Mouse (Mus musculus) myocyte (in vitro differentiated cells): ENCODE measurements at regions not wholly inside any gene's neighbourhood (a gene's known extent, or its start where the extent isn't known, plus 50 kb on each side); places are given as distances from the start of the nearest gene placed in this dataset.

Experiments used
- H3K27me3 ChIP-seq: one replicate; pipeline ENCODE4 v1.6.1; 2011; ENCODE audit not compliant: control insufficient read depth, insufficient read depth, insufficient read length
- H3K36me3 ChIP-seq: one replicate; pipeline ENCODE4 v1.6.1; 2011; ENCODE audit not compliant: control insufficient read depth, insufficient read depth
- H3K4me2 ChIP-seq: one replicate; pipeline ENCODE4 v1.6.1; 2011; ENCODE audit warnings: low read depth, control low read depth
- H3K4me3 ChIP-seq: one replicate; pipeline ENCODE4 v1.5.1; 2011; ENCODE audit warnings: mild to moderate bottlenecking, control low read depth, moderate library complexity
- H3K79me2 ChIP-seq: one replicate; pipeline ENCODE4 v1.6.1; 2011; ENCODE audit not compliant: control insufficient read depth, insufficient read depth
- H3ac ChIP-seq: one replicate; pipeline ENCODE4 v1.6.1; 2011; ENCODE audit not compliant: control insufficient read depth, insufficient read length
- CEBPB ChIP-seq: IDR thresholded peaks from 2 replicates; pipeline ENCODE4 v1.6.1; 2011; ENCODE audit warnings: mild to moderate bottlenecking, moderate library complexity; ENCODE audit not compliant: poor library complexity, insufficient read depth, severe bottlenecking
- E2F4 ChIP-seq: IDR thresholded peaks from one replicate; pipeline ENCODE4 v1.6.1; 2011; ENCODE audit warnings: mild to moderate bottlenecking, control low read depth, moderate library complexity; ENCODE audit not compliant: insufficient read depth
- MAX ChIP-seq: IDR thresholded peaks from one replicate; pipeline ENCODE4 v1.6.1; 2011; ENCODE audit warnings: low read depth, mild to moderate bottlenecking, control low read depth
- MYOD1 ChIP-seq, 3 experiments: IDR thresholded peaks; one replicate each; pipeline ENCODE4 v1.6.1; 2011; ENCODE audit warnings: control low read depth in 2 of 3, low read depth in 2 of 3, mild to moderate bottlenecking in 2 of 3, moderate library complexity in 1 of 3; ENCODE audit not compliant: insufficient read length in 2 of 3, control insufficient read depth in 1 of 3
- MYOG ChIP-seq, 3 experiments: IDR thresholded peaks; one replicate each; pipeline ENCODE4 v1.6.1; 2011; ENCODE audit warnings: control low read depth in 2 of 3, low read depth in 2 of 3, mild to moderate bottlenecking in 2 of 3; ENCODE audit not compliant: insufficient read length in 2 of 3, control insufficient read depth in 1 of 3, insufficient read depth in 1 of 3
- POLR2A ChIP-seq: IDR thresholded peaks from one replicate; pipeline ENCODE4 v1.6.1; 2011; ENCODE audit warnings: low read depth, mild to moderate bottlenecking, control low read depth, moderate library complexity; ENCODE audit not compliant: insufficient read length
- POLR2AphosphoS2 ChIP-seq: IDR thresholded peaks from one replicate; pipeline ENCODE4 v1.6.1; 2011; ENCODE audit warnings: low read depth, control low read depth; ENCODE audit not compliant: insufficient read length
- REST ChIP-seq: IDR thresholded peaks from one replicate; pipeline ENCODE4 v1.6.1; 2011; ENCODE audit warnings: mild to moderate bottlenecking, control low read depth, moderate library complexity; ENCODE audit not compliant: insufficient read depth, insufficient read length
- SRF ChIP-seq: IDR thresholded peaks from one replicate; pipeline ENCODE4 v1.6.1; 2011; ENCODE audit warnings: low read depth; ENCODE audit not compliant: control insufficient read depth, insufficient read length
- TCF12 ChIP-seq: IDR thresholded peaks from one replicate; pipeline ENCODE4 v1.6.1; 2011; ENCODE audit warnings: mild to moderate bottlenecking, control low read depth; ENCODE audit not compliant: poor library complexity, insufficient read depth, severe bottlenecking
- TCF3 ChIP-seq: IDR thresholded peaks from one replicate; pipeline ENCODE4 v1.6.1; 2011; ENCODE audit warnings: low read depth, control low read depth; ENCODE audit not compliant: insufficient read length
- USF1 ChIP-seq: IDR thresholded peaks from one replicate; pipeline ENCODE4 v1.6.1; 2011; ENCODE audit warnings: low read depth, mild to moderate bottlenecking, control low read depth, moderate library complexity

GRCm38 (mm10) chr4:95395746-95396145 is 161.6 kb upstream of the Fggy start:
- H3K27me3 ChIP-seq: no peaks in the 10 kb centered on the region
- no peaks in the 10 kb centered on the region for H3K36me3 ChIP-seq
- no peak overlapping the region for H3ac ChIP-seq
- no peak overlapping the region for H3K4me2 ChIP-seq
- H3K79me2 ChIP-seq: no peaks in the 10 kb centered on the region
- TF ChIP-seq USF1 (no peak), CEBPB (peak; percentile 82), TCF3 (no peak)
- H3K4me3 ChIP-seq: no peak overlapping the region

DNA sequence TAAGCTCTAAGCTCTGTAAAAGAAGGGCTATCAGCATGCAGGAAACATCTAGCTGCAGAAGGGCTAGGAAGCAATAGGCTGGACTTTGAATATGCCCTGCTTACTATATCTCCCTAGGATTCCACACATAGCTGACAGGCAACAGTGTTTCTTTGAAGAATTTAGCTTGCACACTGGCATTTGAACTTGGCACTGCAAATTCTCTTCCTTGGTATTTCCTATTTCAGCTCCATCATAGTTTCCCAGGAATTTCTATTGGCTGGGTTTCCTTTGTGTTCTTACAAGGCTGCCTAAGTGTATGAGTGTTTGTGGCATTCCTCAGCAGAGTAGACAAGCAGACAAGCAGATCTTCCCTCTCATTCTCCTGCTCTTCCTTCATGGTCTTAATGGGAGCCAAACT is 159.0 kb upstream of the Fggy start:
- no peak overlapping the region for H3K4me2 ChIP-seq
- TF ChIP-seq CEBPB (no peak), USF1 (no peak), POLR2A (no peak), TCF3 (no peak), E2F4 (no peak), TCF12 (no peak), MYOD1 (IDR thresholded peaks at IDR 0.05; ENCODE audit: control insufficient read depth in 1 of 3, insufficient read length in 2 of 3, low read depth in 2 of 3) (no peak), SRF (no peak), REST (no peak), MYOG (IDR thresholded peaks at IDR 0.05; ENCODE audit: control insufficient read depth in 1 of 3, insufficient read depth in 1 of 3, insufficient read length in 2 of 3, low read depth in 2 of 3) (no peak), POLR2AphosphoS2 (no peak), MAX (no peak)
- H3K4me3 ChIP-seq: no peak overlapping the region
- no peak overlapping the region for H3ac ChIP-seq
- H3K27me3 ChIP-seq: no peaks in the 10 kb centered on the region
- H3K79me2 ChIP-seq: no peaks in the 10 kb centered on the region
- no peaks in the 10 kb centered on the region for H3K36me3 ChIP-seq

- H3K27me3 ChIP-seq: no peaks in the 10 kb centered on the region
- H3K79me2 ChIP-seq: no peaks in the 10 kb centered on the region
- H3ac ChIP-seq: no peak overlapping the region
- no peaks in the 10 kb centered on the region for H3K36me3 ChIP-seq
- TF ChIP-seq E2F4: no peak
- no peak for TF ChIP-seq TCF3
- TF ChIP-seq MYOG (IDR thresholded peaks at IDR 0.05; ENCODE audit: control insufficient read depth in 1 of 3, insufficient read depth in 1 of 3, insufficient read length in 2 of 3, low read depth in 2 of 3): no peak
- TF ChIP-seq CEBPB: no peak
- no peak overlapping the region for H3K4me3 ChIP-seq
- no peak overlapping the region for H3K4me2 ChIP-seq
Observed at GRCm38 (mm10) chr4:95402273-95402672, 155.0 kb upstream of the Fggy start.

DNA sequence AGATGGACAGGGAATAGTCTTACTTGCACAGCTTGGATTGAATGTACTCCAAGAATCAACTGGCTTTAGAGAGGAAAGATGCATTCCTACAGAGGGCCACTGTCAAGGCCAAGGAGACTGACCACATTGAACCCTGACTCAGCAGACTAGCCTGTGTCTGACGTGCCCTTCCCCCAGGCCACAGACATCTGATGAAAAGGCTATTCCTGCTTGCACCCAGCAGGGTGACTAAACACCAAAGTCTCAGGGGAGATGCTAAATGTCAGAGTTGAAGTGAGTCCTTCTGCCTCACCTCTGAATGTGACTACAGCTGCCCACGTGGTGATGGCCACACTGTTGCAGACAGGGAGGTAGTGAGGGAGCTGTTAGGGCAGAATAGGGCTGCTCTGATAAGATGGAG is 140.2 kb upstream of the Fggy start:
- Histone ChIP-seq H3K79me2 (no peaks in the 10 kb centered on the region), H3K36me3 (no peaks in the 10 kb centered on the region), H3K4me2 (peak overlapping the region; percentile 16), H3K27me3 (no peaks in the 10 kb centered on the region), H3K4me3 (no peak overlapping the region), H3ac (no peak overlapping the region)
- no peak for TF ChIP-seq MYOG (IDR thresholded peaks at IDR 0.05; ENCODE audit: control insufficient read depth in 1 of 3, insufficient read depth in 1 of 3, insufficient read length in 2 of 3, low read depth in 2 of 3)
- peak; percentile 27; the same call in 1 of the 2 replicates for TF ChIP-seq CEBPB
- TF ChIP-seq MAX: no peak
- TF ChIP-seq MYOD1 (IDR thresholded peaks at IDR 0.05; ENCODE audit: control insufficient read depth in 1 of 3, insufficient read length in 2 of 3, low read depth in 2 of 3): peak in 1 of 3 experiments; percentile 15
- peak; percentile 75 for TF ChIP-seq USF1

GRCm38 (mm10) chr4:95426563-95426962 is 130.7 kb upstream of the Fggy start:
- H3ac ChIP-seq: no peak overlapping the region
- no peak overlapping the region for H3K4me2 ChIP-seq
- H3K36me3 ChIP-seq: no peaks in the 10 kb centered on the region
- no peaks in the 10 kb centered on the region for H3K27me3 ChIP-seq
- no peak overlapping the region for H3K4me3 ChIP-seq
- no peaks in the 10 kb centered on the region for H3K79me2 ChIP-seq
- TF ChIP-seq CEBPB (no peak), TCF3 (no peak), MAX (no peak), POLR2AphosphoS2 (no peak), POLR2A (no peak), MYOG (IDR thresholded peaks at IDR 0.05; ENCODE audit: control insufficient read depth in 1 of 3, insufficient read depth in 1 of 3, insufficient read length in 2 of 3, low read depth in 2 of 3) (no peak), REST (no peak), E2F4 (no peak), MYOD1 (IDR thresholded peaks at IDR 0.05; ENCODE audit: control insufficient read depth in 1 of 3, insufficient read length in 2 of 3, low read depth in 2 of 3) (no peak), USF1 (no peak), TCF12 (no peak)

DNA sequence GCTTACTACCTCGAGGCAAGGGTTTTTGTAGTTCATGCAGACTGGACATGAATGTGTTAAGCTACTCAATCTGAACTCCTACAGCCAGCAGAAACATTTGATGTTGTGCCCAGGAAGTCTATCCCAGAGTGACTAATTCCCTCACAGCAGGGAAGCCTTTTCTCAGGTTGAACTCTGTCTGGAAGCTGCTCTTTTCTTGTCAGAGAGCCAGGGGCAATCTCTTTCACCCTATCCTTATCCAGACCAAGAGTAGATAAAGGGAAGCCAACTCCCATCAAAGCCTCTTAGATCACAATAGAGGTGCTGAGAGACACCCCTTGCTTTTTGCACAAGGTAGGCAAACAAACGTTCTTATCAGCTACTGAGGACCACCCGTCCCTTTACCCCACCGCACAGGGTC is 122.8 kb upstream of the Fggy start:
- TF ChIP-seq CEBPB: no peak
- TF ChIP-seq POLR2AphosphoS2: no peak
- TF ChIP-seq SRF: no peak
- TF ChIP-seq TCF12: no peak
- no peak for TF ChIP-seq MAX
- no peak for TF ChIP-seq POLR2A
- no peak for TF ChIP-seq MYOG (IDR thresholded peaks at IDR 0.05; ENCODE audit: control insufficient read depth in 1 of 3, insufficient read depth in 1 of 3, insufficient read length in 2 of 3, low read depth in 2 of 3)
- no peak for TF ChIP-seq E2F4
- no peak for TF ChIP-seq TCF3
- TF ChIP-seq MYOD1 (IDR thresholded peaks at IDR 0.05; ENCODE audit: control insufficient read depth in 1 of 3, insufficient read length in 2 of 3, low read depth in 2 of 3): no peak
- no peak for TF ChIP-seq USF1
- no peak for TF ChIP-seq REST

More for the DNA sequence above, 122.8 kb upstream of the Fggy start:
- H3K79me2 ChIP-seq: no peaks in the 10 kb centered on the region
- H3K4me2 ChIP-seq: peak overlapping the region; percentile 18
- H3ac ChIP-seq: no peak overlapping the region
- H3K27me3 ChIP-seq: no peaks in the 10 kb centered on the region
- no peak overlapping the region for H3K4me3 ChIP-seq
- no peaks in the 10 kb centered on the region for H3K36me3 ChIP-seq
